Mouse (Mus musculus): Measurements from ENCODE around the gene Nepro. TPM values are rescaled to one million over a fixed set of nuclear protein-coding genes. Genes with fewer than 3 reads are reported as not detected.

Nepro gene
- 1 to 10 TPM; 4.4 to 5.7 TPM for total RNA-seq (2021)

DNA sequence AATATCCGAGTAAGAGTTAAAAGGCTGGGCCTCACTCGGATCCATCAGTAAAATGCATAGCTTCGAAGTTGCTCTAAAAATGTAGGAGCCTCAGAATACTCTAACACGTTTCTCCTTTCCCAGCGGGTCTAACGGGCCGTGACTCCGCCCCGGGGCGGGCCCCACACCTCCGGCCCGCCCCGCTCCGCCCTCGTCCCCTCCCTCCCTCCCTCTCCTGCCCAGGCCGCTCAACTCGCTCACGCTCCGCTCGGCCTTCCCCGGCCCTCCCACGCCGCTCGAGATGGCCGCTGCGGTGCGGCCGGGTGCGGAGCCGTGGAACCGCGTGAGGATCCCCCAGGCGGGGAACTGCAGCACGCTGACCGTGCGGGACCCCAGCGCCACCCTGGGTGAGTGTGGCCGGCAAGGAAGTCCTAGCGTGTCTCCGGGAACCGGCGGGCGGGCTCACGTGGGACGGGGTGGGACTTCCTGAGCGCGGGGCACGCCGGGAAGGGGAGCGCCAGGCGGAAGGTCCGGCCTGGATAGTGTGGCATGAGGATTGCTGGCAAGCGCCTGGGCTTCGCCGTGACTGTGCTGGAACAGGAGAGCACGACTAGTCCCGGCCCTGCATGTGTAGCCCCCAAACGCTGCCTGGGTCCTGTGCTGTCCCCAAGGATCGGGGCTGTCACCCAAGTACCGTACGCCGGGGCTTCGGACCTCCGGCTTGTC lies at the start of gene Nepro:
TSS of gene Nepro (plus strand) at position 219 of the 705 bp plus-strand sequence.
- DNase-seq (ENCODE audit: extremely low spot score in 1 of 2, low spot score in 2 of 2): peak; percentile 87 to 96
- intact Hi-C loops (cut with DNase I): no loop called here

DNA sequence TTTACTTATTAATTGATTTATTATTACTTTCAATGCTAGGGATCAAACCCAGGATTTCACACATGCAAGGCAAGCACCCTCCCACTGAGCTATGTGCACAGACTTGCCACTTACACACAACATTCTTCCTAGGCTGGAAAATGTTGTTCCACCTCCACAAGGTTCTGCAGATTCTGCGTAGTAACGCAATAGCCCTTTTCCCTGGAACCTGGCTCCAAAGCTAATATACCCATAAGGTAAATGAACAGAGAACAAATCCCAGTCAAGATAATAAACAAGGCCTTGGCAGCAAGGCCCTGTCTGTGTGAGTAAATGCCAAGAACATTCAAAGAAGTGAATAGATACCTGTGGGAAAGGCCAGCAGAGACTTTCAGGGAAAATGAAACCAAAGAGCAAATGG lies 47.7 kb upstream of the Nepro start:
- DNase-seq (ENCODE audit: extremely low spot score in 1 of 2, low spot score in 2 of 2): no peak
- intact Hi-C loops (cut with DNase I): no loop called here

GRCm38 (mm10) chr16:44679082-44679481 lies 45.0 kb upstream of the Nepro start:
- intact Hi-C loops (cut with DNase I): no loop called here
- DNase-seq (ENCODE audit: extremely low spot score in 1 of 2, low spot score in 2 of 2): no peak

DNA sequence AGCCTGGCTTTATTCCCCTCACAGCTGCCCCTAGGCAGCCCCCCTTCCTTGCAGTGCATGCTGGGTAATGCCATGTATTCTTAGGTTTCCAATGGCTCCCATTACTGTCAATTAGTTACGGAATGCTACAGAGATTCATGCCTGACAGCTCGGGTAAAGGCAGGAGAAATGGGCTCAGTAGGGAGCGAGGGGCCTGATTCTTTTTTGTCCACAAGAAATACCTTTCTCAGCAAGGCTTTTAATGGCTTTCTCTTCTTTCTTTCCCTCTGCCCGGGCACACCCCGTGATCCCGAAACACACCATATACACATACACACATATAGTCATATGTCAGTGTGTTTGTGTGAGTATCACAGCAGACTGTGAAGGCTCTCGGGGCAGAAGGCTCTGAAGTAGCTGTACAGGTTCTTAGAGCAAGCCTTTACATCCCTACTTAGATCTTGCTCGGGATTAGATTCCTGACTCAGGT lies 44.6 kb upstream of the Nepro start:
- no peak for DNase-seq (ENCODE audit: extremely low spot score in 1 of 2, low spot score in 2 of 2)
- intact Hi-C loops (cut with DNase I): no loop called here

DNA sequence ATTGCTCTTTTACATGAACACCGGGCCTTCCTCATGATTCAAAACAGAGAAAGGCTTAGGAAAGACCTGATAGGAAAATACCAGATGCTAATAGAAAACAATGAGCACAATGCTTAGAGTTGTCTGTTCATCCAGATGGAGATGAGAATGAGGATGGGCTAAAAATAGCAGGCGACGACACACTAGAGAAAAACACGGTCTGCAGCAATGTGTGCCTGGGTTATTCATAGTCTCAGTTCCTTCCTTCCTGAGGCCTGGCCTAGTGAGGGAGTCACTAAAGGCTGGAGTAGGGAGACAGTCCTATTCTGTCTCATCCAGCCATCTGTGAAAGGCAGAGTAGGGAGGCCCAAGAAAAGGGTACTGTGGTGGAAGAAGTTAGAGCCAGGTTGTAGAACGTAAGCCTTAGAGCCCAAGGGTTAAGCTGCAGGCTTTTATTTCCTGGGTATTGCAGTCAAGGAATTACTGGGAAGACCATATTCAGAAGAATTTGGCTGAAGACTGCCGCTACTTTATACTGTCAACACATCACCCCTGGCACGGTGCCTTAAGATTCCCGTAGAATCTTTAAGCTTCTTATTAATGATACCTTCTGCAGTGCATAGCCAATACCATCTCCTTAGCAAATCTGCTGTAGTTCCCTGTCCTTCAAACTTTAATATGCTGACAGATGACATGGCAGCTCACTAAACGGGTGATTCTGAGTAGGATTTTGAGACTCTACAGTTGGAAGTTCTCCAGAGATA lies 43.2 kb upstream of the Nepro start:
- peak in 1 of 2 experiments; percentile 60 for DNase-seq (ENCODE audit: extremely low spot score in 1 of 2, low spot score in 2 of 2)
- intact Hi-C loops (cut with DNase I): loop anchor here (5.0 kb wide), 1 partner anchor 64 kb away; no protein-coding TSS in a partner anchor

DNA sequence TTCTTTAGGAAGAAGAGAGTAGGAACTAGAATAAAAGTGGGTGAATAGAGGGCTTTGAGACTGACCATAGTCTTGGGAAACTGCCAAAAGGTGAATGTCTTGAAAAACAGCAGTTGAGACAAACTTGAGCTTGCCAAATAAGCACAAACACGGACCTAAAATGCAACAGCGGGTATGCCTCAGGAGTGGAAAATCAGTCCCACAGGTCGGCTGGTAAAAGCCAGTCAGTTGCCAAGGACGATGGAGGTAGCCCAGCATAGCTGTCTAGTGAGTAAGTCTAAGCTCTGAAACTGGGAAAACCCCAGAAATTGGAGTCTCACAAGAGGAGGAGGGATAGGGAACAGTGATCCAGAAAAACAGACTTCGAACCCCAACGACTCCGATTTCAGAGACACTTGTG lies 39.5 kb upstream of the Nepro start:
- intact Hi-C loops (cut with DNase I): loop anchor here (5.0 kb wide), 1 partner anchor 67 kb away; no protein-coding TSS in a partner anchor
- DNase-seq (ENCODE audit: extremely low spot score in 1 of 2, low spot score in 2 of 2): no peak

GRCm38 (mm10) chr16:44685401-44685800 lies 38.7 kb upstream of the Nepro start:
- intact Hi-C loops (cut with DNase I): no loop called here
- DNase-seq (ENCODE audit: extremely low spot score in 1 of 2, low spot score in 2 of 2): no peak

- no peak for DNase-seq (ENCODE audit: extremely low spot score in 1 of 2, low spot score in 2 of 2)
- intact Hi-C loops (cut with DNase I): no loop called here
Observed at GRCm38 (mm10) chr16:44686991-44687718, 36.9 kb upstream of the Nepro start.

DNA sequence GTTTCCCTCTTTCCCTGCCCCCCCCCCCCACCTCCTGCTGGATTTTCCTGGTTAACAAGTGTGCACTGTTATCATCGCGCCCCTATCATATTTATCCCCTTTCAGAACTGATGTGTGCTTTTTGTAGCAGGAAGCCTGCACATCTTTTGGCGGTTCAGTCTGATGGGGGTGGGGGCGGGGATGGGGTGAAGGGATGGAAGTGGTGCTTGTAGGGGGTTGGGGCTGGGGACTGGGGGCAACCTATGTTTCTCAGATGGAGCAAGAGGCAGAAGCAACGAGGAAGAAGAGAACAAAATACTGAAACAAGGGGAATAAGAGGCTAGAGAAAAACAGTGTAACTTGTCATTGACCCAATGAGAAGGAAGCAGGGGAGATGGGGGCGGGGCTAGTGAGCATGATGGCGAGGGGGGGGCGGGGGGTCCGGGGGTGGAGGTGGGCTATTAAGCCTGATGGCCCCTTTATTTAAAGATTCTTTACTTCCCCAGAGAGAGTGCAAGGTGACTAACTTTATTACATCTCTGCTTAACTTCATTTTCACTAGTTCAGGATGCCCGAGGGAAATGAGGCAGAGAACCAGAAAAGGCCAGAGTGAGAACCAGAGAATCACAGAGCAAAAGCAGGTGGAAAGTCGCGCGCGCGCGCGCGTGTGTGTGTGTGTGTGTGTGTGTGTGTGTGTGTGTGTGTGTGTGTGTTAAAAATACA lies 36.2 kb upstream of the Nepro start:
- DNase-seq (ENCODE audit: extremely low spot score in 1 of 2, low spot score in 2 of 2): no peak
- intact Hi-C loops (cut with DNase I): no loop called here

GRCm38 (mm10) chr16:44688507-44688906 lies 35.6 kb upstream of the Nepro start:
- intact Hi-C loops (cut with DNase I): no loop called here
- no peak for DNase-seq (ENCODE audit: extremely low spot score in 1 of 2, low spot score in 2 of 2)

- DNase-seq (ENCODE audit: extremely low spot score in 1 of 2, low spot score in 2 of 2): no peak
- intact Hi-C loops (cut with DNase I): no loop called here
Observed at GRCm38 (mm10) chr16:44690501-44690900, 33.6 kb upstream of the Nepro start.

- no peak for DNase-seq (ENCODE audit: extremely low spot score in 1 of 2, low spot score in 2 of 2)
- intact Hi-C loops (cut with DNase I): no loop called here
Observed at GRCm38 (mm10) chr16:44691066-44691465, 33.0 kb upstream of the Nepro start.

- DNase-seq (ENCODE audit: extremely low spot score in 1 of 2, low spot score in 2 of 2): peak; percentile 56 to 74
- intact Hi-C loops (cut with DNase I): no loop called here
Observed at GRCm38 (mm10) chr16:44691561-44692141, 32.5 kb upstream of the Nepro start.

GRCm38 (mm10) chr16:44692541-44692940 lies 31.6 kb upstream of the Nepro start:
- no peak for DNase-seq (ENCODE audit: extremely low spot score in 1 of 2, low spot score in 2 of 2)
- intact Hi-C loops (cut with DNase I): no loop called here

DNA sequence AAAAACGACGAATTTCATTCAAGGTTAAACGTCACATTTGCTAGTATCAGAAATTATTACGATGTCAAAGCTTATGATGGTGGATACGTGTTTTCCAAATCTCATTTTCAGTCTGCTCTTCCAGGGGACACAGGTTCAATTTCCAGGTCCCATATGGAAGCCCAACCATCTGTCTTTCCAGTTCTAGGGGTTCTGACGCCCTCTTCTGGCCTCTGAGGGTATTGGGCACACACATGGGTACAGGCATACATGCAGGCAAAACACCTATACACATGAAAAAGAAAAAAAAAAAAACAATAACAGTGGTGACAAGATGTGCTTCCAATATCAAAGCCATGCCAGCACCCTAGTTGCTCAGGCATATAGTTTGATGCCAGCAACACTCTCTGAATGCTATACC lies 30.4 kb upstream of the Nepro start:
- intact Hi-C loops (cut with DNase I): no loop called here

GRCm38 (mm10) chr16:44695214-44695858 lies 28.8 kb upstream of the Nepro start:
- no peak for DNase-seq (ENCODE audit: extremely low spot score in 1 of 2, low spot score in 2 of 2)
- intact Hi-C loops (cut with DNase I): no loop called here

More for the DNA sequence above, 30.4 kb upstream of the Nepro start:
- no peak for DNase-seq (ENCODE audit: extremely low spot score in 1 of 2, low spot score in 2 of 2)

- intact Hi-C loops (cut with DNase I): no loop called here
- no peak for DNase-seq (ENCODE audit: extremely low spot score in 1 of 2, low spot score in 2 of 2)
Observed at GRCm38 (mm10) chr16:44695859-44696620, 28.1 kb upstream of the Nepro start.

Measured in left cerebral cortex, postnatal 10 days (tissue).